Mouse (Mus musculus) bone marrow macrophage, adult 2 months (primary cell): ENCODE measurements around the gene Nop2.
"Not testable (repeated sequence)": the region's sequence is repeated elsewhere in the genome, so short reads cannot be mapped to it uniquely, and the experiment has no call there.

ENCODE experiments used
- CTCF ChIP-seq: IDR thresholded peaks from 2 replicates; pipeline ENCODE4 v1.5.1; 2012; ENCODE audit warnings: low read depth, mild to moderate bottlenecking, low read length, moderate library complexity
- POLR2A ChIP-seq: IDR thresholded peaks from 2 replicates; pipeline ENCODE4 v1.6.1; 2012; ENCODE audit warnings: mild to moderate bottlenecking, low read depth, low read length, borderline replicate concordance

DNA sequence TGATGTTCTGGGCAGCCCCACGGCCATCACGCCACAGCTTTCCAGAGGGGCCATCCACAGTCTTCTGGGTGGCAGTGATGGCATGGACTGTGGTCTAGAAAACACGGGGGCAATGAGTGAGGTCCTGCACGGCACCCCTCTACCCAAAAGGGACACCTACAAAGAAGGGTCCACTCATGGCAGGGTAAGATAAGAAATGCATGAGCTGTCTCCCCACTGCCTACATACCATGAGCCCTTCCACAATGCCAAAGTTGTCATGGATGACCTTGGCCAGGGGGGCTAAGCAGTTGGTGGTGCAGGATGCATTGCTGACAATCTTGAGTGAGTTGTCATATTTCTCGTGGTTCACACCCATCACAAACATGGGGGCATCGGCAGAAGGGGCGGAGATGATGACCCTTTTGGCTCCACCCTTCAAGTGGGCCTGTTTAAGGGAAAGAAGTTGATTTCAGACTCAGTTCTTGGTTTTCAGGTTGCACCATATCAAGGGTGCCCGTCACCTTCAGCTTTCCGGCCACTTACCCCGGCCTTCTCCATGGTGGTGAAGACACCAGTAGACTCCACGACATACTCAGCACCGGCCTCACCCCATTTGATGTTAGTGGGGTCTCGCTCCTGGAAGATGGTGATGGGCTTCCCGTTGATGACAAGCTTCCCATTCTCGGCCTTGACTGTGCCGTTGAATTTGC is 31.1 kb downstream of the Nop2 start:
- TF ChIP-seq POLR2A, CTCF: not testable (repeated sequence)
